Mouse (Mus musculus) fat pad, adult 2 months (tissue): ENCODE data around the gene Map1b.

Experiments
- DNase-seq: peaks from one replicate; pipeline ENCODE4 v3.0.0-alpha.2; 2011; ENCODE audit warnings: low read depth, low spot score; ENCODE audit errors: extremely low read depth

Map1b gene

GRCm38 (mm10) chr13:99413481-99414351 lies 102.6 kb downstream of the Map1b start:
- no peak for DNase-seq

GRCm38 (mm10) chr13:99412477-99413080 lies 103.8 kb downstream of the Map1b start:
- DNase-seq: no peak

DNA sequence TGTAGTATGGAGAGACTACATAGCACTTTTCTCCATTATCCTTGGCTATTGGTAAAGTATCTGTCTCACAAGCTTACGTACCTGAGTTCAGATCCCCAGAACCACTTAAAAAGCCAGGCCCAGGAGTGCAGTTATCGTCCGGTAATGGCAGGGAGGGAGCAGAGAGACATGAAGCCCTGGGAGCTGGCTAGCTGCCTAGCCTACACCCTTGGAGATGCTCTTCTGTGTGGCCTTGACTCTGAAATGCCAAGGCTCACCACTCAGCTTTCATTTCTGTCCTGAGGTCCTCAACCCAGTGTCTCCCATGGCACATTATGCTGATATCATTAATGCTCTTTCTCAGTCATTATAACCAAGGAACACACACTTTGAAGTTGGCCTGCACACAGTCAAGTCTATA lies 104.6 kb downstream of the Map1b start:
- no peak for DNase-seq

DNA sequence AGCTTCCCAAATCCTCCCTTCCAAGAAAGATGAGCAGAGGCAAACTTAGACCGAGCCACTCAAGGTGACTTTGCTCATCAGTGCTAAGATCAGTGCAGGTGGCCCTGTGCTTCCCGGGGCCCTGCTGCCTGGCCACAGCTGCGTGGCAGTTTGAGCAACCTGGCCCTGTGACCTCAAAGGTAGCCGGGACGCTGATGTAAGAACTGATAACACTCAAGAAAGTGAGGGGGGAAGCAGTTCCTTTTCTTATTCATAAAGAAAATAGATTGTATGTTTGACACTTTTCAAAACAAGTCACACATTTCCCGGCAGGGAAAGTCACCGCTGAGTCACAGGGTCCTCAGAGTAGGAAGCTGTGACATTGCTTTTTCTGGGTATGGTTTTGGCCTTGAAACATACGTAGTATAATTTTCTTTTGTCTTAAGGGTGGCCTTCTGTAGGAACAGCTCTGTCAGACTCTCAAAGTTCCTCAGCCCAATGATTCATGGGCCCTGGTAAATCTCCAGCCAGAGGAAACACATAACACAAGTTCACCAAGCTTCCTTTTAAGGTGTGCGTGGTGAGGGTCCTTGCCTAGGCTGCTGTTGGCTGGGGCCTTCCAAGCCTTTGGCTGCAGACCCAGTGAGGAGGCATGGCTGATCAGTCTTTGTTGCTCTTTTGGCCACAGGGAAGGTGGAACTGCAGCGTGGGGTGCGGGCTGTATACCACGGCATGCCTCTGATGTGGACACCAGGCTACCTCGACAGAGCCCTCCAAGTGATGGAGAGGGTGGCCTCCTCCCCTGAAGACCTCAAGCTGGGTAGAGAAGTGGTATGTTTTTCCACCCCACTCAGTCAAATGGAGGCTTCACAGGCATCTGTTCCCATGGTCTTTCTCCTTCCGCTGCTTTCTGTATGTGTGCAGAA lies 105.5 kb downstream of the Map1b start:
- no peak for DNase-seq

DNA sequence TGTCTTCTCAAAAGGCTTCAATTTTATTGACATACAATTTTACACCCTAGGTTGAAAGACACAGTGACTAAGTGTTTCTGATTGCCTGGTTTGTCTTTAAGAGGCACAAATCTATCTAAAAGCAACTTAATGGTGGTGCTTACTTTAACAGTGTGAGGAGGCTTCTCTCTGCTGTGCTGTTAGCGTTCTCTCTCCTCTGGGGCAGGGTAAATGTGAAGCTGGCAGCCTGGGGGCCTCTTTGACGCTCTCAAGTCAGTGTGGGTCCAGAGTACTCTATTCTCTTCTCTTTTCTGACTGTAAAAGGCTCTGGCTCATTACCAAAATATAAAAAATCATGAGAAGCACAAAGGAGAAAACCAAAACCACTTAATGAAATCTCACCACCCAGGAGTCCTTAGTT lies 107.1 kb downstream of the Map1b start:
- no peak for DNase-seq

DNA sequence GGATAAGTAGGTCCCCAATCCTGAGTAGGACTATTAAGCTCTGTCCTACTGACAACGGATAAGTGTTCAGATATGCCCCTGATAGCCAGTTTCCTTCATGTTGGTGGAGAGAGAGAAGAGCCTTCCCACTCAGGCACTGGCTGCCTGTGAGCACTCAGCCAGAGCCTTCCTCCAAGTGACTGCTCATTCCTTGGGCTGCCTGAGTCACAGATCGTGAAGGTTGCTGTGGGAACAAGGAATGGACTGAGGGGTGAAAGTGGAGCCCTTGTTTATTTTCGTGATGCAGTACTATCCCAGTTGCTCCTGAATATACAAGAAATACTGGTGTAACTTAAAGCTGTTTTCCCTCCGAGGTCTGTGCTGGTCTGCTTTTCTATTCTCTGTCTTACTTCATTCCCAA lies 117.0 kb downstream of the Map1b start:
- DNase-seq: no peak

GRCm38 (mm10) chr13:99398149-99398701 lies 118.1 kb downstream of the Map1b start:
- DNase-seq: no peak

DNA sequence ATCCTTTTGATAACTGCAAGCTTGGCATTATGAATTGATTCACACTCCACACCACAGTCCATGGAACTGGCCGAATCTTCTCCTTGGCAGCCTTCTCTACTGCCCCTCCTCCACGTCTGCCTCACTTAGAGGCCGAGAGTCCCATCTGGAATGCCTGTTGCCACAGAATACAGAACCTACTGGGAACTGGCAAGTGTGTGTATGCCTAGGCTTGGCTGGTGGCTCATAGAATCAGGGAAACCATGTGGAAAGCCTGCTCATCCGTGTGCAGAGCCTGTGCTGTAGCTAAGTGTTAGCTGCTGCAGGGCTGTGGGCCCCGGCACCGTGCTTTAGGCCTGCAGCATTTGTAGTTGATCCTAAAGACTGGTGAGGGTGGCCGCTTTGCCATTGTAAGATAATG lies 119.1 kb downstream of the Map1b start:
- DNase-seq: no peak

GRCm38 (mm10) chr13:99395531-99395930 lies 120.8 kb downstream of the Map1b start:
- DNase-seq: no peak

DNA sequence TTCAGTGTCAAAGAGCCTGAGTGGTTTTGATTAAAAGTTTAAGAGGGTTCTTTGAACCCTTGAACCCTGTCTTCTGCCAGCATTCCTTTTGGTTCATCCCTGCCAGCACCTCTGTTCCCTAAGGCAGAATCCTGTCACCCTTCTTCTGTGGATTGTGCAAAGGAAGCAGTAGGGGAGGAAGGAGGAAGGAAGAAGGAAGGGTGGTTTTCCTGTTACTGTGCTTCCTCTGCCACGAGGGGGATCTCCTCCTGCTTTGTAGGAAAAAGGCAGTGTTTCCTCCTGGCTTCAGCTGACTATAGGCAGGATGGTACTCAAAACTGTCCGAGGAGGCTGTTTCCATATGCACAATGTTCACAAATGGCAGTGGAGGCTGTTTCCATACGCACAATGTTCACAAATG lies 121.6 kb downstream of the Map1b start:
- no peak for DNase-seq

DNA sequence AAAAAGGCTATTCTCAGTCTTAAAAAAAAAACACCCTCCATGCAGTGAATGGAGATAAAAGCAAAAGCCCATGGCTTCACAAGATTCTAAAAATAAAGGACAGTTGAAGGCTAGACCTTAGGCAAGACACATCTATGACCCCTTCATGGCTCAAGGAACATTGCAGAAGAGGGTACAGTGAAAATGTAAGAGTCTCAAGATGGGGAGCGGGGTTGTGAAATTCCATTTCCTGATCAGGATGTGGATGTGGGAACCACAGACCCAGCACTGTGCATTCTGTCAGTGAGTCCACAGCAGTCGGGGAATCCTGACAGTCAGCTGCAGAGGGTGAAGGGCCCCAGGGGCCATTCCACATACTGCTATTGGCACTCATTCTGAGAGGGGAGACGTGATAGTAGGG lies 123.2 kb downstream of the Map1b start:
- DNase-seq: no peak

DNA sequence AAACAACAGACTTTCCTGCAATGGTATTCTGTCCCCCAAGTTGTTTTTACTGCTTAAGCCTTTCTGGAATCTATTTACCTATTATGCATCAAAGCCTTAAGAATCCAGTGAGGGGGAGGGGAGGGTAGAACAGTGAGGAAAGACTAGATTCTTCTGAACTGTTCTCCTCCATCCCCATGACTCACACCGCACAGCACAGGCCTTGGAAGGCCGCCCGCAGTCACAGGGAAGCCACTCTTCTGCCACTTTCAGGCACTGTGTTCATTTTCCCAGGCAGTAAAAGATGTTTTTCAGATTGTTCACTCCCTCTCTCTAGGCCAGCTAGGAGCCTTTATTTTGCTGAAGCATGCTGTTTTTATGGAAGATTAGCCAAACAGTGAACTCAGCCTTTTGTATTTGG lies 124.9 kb downstream of the Map1b start:
- no peak for DNase-seq

GRCm38 (mm10) chr13:99387901-99388811 lies 128.2 kb downstream of the Map1b start:
- no peak for DNase-seq

DNA sequence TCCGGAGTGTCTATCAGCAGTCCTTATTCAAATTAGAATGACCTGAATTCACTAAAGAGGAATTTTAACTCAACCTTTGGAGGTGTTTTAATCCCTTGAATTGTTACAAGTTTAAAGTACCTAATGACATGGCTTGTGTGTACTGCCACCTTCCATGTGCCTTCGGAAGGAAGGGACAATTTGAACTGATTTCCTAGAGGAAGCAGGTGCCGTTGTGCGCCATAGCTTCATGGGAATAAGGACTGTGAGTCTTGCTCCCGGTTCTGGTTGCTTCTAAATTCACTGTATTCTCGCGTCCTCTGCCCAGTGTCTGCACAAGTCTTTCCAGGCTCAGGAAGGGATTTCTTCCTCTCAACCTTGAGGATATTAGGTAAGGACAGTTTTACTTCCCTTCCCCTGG lies 130.0 kb downstream of the Map1b start:
- no peak for DNase-seq

- no peak for DNase-seq
Measured at GRCm38 (mm10) chr13:99385911-99386310, 130.4 kb downstream of the Map1b start.

DNA sequence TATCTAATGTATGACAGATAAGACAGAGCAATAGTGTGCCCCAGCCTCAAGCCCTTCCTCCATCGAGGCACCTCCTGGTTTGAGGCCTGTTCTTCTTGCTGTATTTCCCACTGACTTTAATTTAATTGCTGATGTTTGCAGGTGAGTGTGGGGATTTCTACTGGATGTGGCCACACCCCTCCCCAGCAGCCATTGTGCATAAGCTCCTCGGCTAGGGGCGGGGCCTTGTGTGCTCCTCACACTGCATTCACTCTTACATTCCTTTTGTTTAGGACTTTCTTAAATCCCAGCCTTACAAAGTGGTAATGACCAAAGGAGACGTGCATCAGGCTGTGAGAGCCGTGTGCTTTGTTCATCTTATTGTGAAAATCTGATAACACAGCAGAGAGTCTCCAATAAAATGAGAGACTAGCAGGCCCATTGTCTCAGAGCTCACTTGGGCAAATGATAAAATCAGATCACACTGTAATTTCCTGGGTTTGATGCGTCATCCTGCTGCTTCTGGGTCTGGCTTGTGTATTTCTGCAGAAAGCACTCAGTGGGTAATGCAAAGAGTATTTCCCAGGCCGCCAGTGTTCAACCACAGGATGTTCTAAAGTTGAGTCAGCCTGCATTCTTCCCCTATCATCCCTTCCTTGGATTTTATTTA lies 131.7 kb downstream of the Map1b start:
- no peak for DNase-seq

GRCm38 (mm10) chr13:99382373-99382772 lies 134.0 kb downstream of the Map1b start:
- no peak for DNase-seq

GRCm38 (mm10) chr13:99378223-99378622 lies 138.1 kb downstream of the Map1b start:
- no peak for DNase-seq

DNA sequence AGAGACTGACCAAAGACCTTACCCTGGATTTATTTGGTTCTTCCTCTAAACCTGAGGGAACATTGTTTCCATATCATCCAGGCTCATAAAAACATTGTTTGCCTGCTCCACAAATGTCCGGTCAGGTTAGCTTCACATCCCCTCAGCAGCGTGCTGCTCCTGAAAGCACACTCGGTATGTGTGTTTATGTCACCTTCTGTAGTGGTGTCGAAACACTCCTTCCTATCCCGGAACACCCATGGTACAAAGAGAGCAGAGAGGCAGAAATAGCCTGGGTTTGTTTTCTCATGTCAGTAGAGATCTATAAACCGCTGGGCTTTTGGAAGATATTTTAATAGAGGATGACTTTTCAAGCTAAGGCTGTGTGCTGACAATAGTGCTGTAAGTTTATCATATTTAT lies 139.3 kb downstream of the Map1b start:
- no peak for DNase-seq

DNA sequence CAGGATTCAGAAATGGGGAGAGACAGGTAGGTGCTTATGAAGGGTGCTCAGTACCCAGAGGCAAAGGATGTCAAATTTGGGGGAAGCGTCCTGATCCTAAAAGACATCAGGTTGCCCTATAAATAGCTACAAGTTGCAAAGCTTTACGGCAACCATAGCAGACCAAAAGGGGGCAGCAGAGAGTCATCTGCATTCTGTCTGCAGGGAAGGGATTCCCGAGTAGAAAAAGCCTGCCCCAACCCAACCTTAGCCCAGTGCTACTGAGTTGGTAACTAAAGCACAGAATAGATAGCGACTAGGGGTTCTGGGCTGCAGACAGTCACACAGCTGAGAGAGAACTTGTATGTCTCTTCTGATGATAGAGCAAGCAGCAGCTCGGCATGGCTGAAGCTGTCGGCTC lies 140.8 kb downstream of the Map1b start:
- DNase-seq: no peak
